Mouse (Mus musculus): ENCODE results near the gene Gys2. TPM values are rescaled to one million over a fixed set of nuclear protein-coding genes. Genes with fewer than 3 reads are reported as not detected.

Gene Gys2
- polyA plus RNA-seq, 1 experiment = not detected

- Histone ChIP-seq H3K4me3 (ENCODE audit: low read depth, low read length) (no peak overlapping the region), H3K27me3 (ENCODE audit: control insufficient read depth, insufficient read depth, low read length) (peaks cover 13% of the 10 kb centered on the region), H3K4me1 (ENCODE audit: control insufficient read depth, insufficient read depth, insufficient read length, low read length) (no peaks in the 10 kb centered on the region), H3K36me3 (ENCODE audit: control insufficient read depth, insufficient read depth, low read length) (no peaks in the 10 kb centered on the region), H3K27ac (ENCODE audit: insufficient read depth, low read depth, low read length) (no peak overlapping the region)
- no peak for TF ChIP-seq CTCF (IDR thresholded peaks at IDR 0.05; ENCODE audit: extremely low read depth, insufficient read length, insufficient replicate concordance, low read depth, low read length)
- TF ChIP-seq POLR2A (IDR thresholded peaks at IDR 0.05; ENCODE audit: low read depth, low read length) = no peak
- WGBS = 24% methylated on average over 12 of the region's 12 CpGs
Observed at GRCm38 (mm10) chr6:142413845-142414244, 59.1 kb downstream of the Gys2 start.

DNA sequence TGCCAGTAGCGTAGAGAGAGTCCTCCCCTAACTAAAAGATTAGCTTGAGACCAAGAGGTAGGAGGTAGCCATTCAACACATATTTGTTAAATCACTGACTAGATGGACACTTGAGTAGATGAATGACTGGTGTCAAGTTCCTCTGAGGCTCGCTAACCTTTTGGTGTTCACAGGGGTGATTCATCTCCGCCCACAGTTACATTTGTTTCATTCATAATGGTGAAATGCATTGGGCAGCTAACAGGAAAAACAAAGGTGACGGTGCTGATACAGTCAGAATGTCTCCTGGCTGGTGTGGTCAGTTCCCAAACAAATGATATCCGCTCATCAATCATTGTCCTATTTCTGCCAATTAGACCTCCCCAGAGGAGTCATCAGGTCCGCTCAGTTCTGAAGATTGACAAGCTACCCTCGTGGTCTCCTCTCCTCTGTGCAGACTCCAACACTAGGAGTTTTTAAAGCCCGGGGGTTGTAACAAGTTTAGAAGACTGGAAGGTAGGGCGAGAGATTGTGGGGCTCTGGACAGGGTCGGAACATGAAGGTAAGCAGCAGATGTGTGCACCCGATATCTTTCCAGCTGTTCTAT is 59.9 kb downstream of the Gys2 start, which contains the start of gene Spx:
TSS of gene Spx (plus strand) at position 536 of the 586 bp plus-strand sequence.
- no peak for TF ChIP-seq POLR2A (IDR thresholded peaks at IDR 0.05; ENCODE audit: low read depth, low read length)
- no peak for TF ChIP-seq CTCF (IDR thresholded peaks at IDR 0.05; ENCODE audit: extremely low read depth, insufficient read length, insufficient replicate concordance, low read depth, low read length)
- no peak within 1 kb of the TSS for H3K27ac ChIP-seq (ENCODE audit: insufficient read depth, low read depth, low read length)
- H3K4me3 ChIP-seq (ENCODE audit: low read depth, low read length) = no peak within 1 kb of the TSS
- WGBS = 68% methylated on average over 11 of the region's 11 CpGs
- H3K36me3 ChIP-seq (ENCODE audit: control insufficient read depth, insufficient read depth, low read length) = no peaks in the 10 kb centered on the region
- peaks cover 13% of the 10 kb centered on the region for H3K27me3 ChIP-seq (ENCODE audit: control insufficient read depth, insufficient read depth, low read length)
- H3K4me1 ChIP-seq (ENCODE audit: control insufficient read depth, insufficient read depth, insufficient read length, low read length) = no peaks in the 10 kb centered on the region

GRCm38 (mm10) chr6:142411140-142411539 is 61.8 kb downstream of the Gys2 start:
- Histone ChIP-seq H3K27me3 (ENCODE audit: control insufficient read depth, insufficient read depth, low read length) (peaks cover 13% of the 10 kb centered on the region), H3K27ac (ENCODE audit: insufficient read depth, low read depth, low read length) (no peak overlapping the region), H3K4me1 (ENCODE audit: control insufficient read depth, insufficient read depth, insufficient read length, low read length) (no peaks in the 10 kb centered on the region), H3K4me3 (ENCODE audit: low read depth, low read length) (no peak overlapping the region), H3K36me3 (ENCODE audit: control insufficient read depth, insufficient read depth, low read length) (no peaks in the 10 kb centered on the region)
- 24% methylated on average over 1 of the region's 1 CpGs for WGBS
- no peak for TF ChIP-seq POLR2A (IDR thresholded peaks at IDR 0.05; ENCODE audit: low read depth, low read length)
- TF ChIP-seq CTCF (IDR thresholded peaks at IDR 0.05; ENCODE audit: extremely low read depth, insufficient read length, insufficient replicate concordance, low read depth, low read length) = no peak

DNA sequence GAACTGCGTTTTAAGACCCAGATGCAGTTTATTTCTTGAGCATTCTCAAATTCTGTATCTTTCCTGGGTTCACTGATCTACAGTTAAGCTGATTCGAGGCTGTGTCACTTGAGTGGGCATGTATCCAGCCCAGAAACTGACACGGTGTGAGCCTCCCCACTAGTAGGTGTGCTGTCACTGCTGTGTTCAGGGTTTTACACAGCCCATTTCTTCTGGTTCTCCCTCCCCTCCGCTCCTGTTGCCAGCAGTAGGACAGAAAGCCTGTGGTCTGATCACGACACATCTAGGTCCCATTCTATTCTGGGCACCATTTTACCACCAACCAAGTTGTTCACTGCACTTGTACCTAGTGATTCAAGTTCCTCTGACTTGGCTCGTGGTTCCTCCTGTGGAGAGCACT is 77.2 kb downstream of the Gys2 start:
- H3K27me3 ChIP-seq (ENCODE audit: control insufficient read depth, insufficient read depth, low read length) = no peaks in the 10 kb centered on the region
- peaks cover 29% of the 10 kb centered on the region for H3K36me3 ChIP-seq (ENCODE audit: control insufficient read depth, insufficient read depth, low read length)
- no peaks in the 10 kb centered on the region for H3K4me1 ChIP-seq (ENCODE audit: control insufficient read depth, insufficient read depth, insufficient read length, low read length)
- 89% methylated on average over 6 of the region's 6 CpGs for WGBS
- H3K27ac ChIP-seq (ENCODE audit: insufficient read depth, low read depth, low read length) = no peak overlapping the region
- TF ChIP-seq CTCF (IDR thresholded peaks at IDR 0.05; ENCODE audit: extremely low read depth, insufficient read length, insufficient replicate concordance, low read depth, low read length) (no peak), POLR2A (IDR thresholded peaks at IDR 0.05; ENCODE audit: low read depth, low read length) (no peak)
- no peak overlapping the region for H3K4me3 ChIP-seq (ENCODE audit: low read depth, low read length)

DNA sequence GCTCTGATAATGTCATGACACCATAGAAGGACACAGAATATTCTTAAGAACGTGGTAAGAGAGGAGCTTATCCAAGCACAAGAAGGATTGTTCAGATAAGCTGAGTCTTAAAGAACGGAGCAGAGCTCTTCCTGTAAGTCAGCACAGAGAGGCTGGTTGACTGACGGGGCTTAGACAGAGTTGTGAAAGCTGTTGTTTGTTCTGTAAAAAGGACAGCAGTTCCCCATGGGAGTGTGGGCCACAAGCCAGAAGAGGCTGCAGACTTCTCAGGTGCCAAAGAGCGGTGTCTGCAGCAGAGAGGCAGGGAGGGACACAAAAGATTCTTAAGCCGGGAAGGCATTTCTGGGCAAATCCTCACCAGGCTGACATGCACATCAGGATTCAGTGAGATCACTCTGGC is 78.2 kb downstream of the Gys2 start:
- H3K36me3 ChIP-seq (ENCODE audit: control insufficient read depth, insufficient read depth, low read length) = peaks cover 23% of the 10 kb centered on the region
- TF ChIP-seq CTCF (IDR thresholded peaks at IDR 0.05; ENCODE audit: extremely low read depth, insufficient read length, insufficient replicate concordance, low read depth, low read length) (no peak), POLR2A (IDR thresholded peaks at IDR 0.05; ENCODE audit: low read depth, low read length) (no peak)
- no peaks in the 10 kb centered on the region for H3K4me1 ChIP-seq (ENCODE audit: control insufficient read depth, insufficient read depth, insufficient read length, low read length)
- H3K4me3 ChIP-seq (ENCODE audit: low read depth, low read length) = no peak overlapping the region
- H3K27me3 ChIP-seq (ENCODE audit: control insufficient read depth, insufficient read depth, low read length) = no peaks in the 10 kb centered on the region
- H3K27ac ChIP-seq (ENCODE audit: insufficient read depth, low read depth, low read length) = no peak overlapping the region
- WGBS = 79% methylated on average over 5 of the region's 5 CpGs

- TF ChIP-seq POLR2A (IDR thresholded peaks at IDR 0.05; ENCODE audit: low read depth, low read length) = no peak
- H3K4me1 ChIP-seq (ENCODE audit: control insufficient read depth, insufficient read depth, insufficient read length, low read length) = no peaks in the 10 kb centered on the region
- no peak overlapping the region for H3K4me3 ChIP-seq (ENCODE audit: low read depth, low read length)
- 83% methylated on average over 5 of the region's 5 CpGs for WGBS
- no peak overlapping the region for H3K27ac ChIP-seq (ENCODE audit: insufficient read depth, low read depth, low read length)
- no peaks in the 10 kb centered on the region for H3K27me3 ChIP-seq (ENCODE audit: control insufficient read depth, insufficient read depth, low read length)
- H3K36me3 ChIP-seq (ENCODE audit: control insufficient read depth, insufficient read depth, low read length) = peaks cover 23% of the 10 kb centered on the region
Observed at GRCm38 (mm10) chr6:142392312-142392711, 80.6 kb downstream of the Gys2 start.

- Histone ChIP-seq H3K4me1 (ENCODE audit: control insufficient read depth, insufficient read depth, insufficient read length, low read length) (no peaks in the 10 kb centered on the region), H3K36me3 (ENCODE audit: control insufficient read depth, insufficient read depth, low read length) (peaks cover 7% of the 10 kb centered on the region), H3K4me3 (ENCODE audit: low read depth, low read length) (no peak overlapping the region), H3K27me3 (ENCODE audit: control insufficient read depth, insufficient read depth, low read length) (no peaks in the 10 kb centered on the region), H3K27ac (ENCODE audit: insufficient read depth, low read depth, low read length) (no peak overlapping the region)
- TF ChIP-seq POLR2A (IDR thresholded peaks at IDR 0.05; ENCODE audit: low read depth, low read length) (no peak), CTCF (IDR thresholded peaks at IDR 0.05; ENCODE audit: extremely low read depth, insufficient read length, insufficient replicate concordance, low read depth, low read length) (no peak)
- 45% methylated on average over 2 of the region's 2 CpGs for WGBS
Observed at GRCm38 (mm10) chr6:142389101-142389500, 83.8 kb downstream of the Gys2 start.
